Mouse (Mus musculus) lung, embryonic 14.5 days (tissue): ENCODE measurements around the gene Kctd12. TPM values are rescaled to one million over a fixed set of nuclear protein-coding genes. Genes with fewer than 3 reads are reported as not detected.

Experiments used
- ATAC-seq: fragments of 200-750 bp; cut with Nextera tagmentation; 2 replicates; pipeline ENCODE4 v1.8.0; 2017; ENCODE audit warnings: mild to moderate bottlenecking, moderate TSS enrichment, moderate library complexity; ENCODE audit not compliant: insufficient read depth
- DNase-seq: peaks from one replicate; pipeline ENCODE4 v3.0.0-alpha.2; 2015
- H3K27ac ChIP-seq: fragments of 300-500 bp; sonication (generic); 2 replicates; pipeline ENCODE4 v1.5.1; 2014; ENCODE audit warnings: low read depth, mild to moderate bottlenecking, moderate library complexity
- H3K27me3 ChIP-seq: fragments of 300-500 bp; sonication (generic); 2 replicates; pipeline ENCODE4 v1.6.1; 2014; ENCODE audit warnings: low read length, control low read depth; ENCODE audit not compliant: insufficient read depth
- H3K36me3 ChIP-seq: fragments of 300-500 bp; sonication (generic); 2 replicates; pipeline ENCODE4 v1.6.1; 2014; ENCODE audit warnings: control low read depth; ENCODE audit not compliant: insufficient read depth
- H3K4me1 ChIP-seq: fragments of 300-500 bp; sonication (generic); 2 replicates; pipeline ENCODE4 v1.6.1; 2014; ENCODE audit warnings: antibody characterized with exemption, control low read depth; ENCODE audit not compliant: insufficient read depth
- H3K4me2 ChIP-seq: fragments of 300-500 bp; sonication (generic); 2 replicates; pipeline ENCODE4 v1.6.1; 2014; ENCODE audit warnings: mild to moderate bottlenecking
- H3K4me3 ChIP-seq: fragments of 300-500 bp; sonication (generic); 2 replicates; pipeline ENCODE4 v1.5.1; 2014; ENCODE audit warnings: low read depth, low read length
- H3K9ac ChIP-seq: fragments of 300-500 bp; sonication (generic); 2 replicates; pipeline ENCODE4 v1.6.1; 2014
- H3K9me3 ChIP-seq: fragments of 300-500 bp; sonication (generic); 2 replicates; pipeline ENCODE4 v1.6.1; 2016; ENCODE audit warnings: low read depth, low read length, control low read depth
- CTCF ChIP-seq: IDR thresholded peaks from 2 replicates; pipeline ENCODE4 v1.5.1; 2016; ENCODE audit warnings: antibody characterized with exemption, low read depth
- WGBS: fragments of 180-500 bp; shearing (Covaris S2); extraction: QIAGEN DNeasy Blood & Tissue Kit; methylation state at CpG from one replicate; pipeline ENCODE4 v1.1.7; 2014; 5-methylcytosine and 5-hydroxymethylcytosine counted together
- polyA plus RNA-seq: library from polyadenylated mRNA; unstranded; fragments of >200 nt; fragmentation: Nextera tagmentation; extraction: Ambion mirVana; gene quantifications from 2 replicates; pipeline ENCODE4 v1.2.1, GENCODE M21; 2014

Gene Kctd12
- polyA plus RNA-seq, 1 experiment from 2014 or later = 10.9 TPM

DNA sequence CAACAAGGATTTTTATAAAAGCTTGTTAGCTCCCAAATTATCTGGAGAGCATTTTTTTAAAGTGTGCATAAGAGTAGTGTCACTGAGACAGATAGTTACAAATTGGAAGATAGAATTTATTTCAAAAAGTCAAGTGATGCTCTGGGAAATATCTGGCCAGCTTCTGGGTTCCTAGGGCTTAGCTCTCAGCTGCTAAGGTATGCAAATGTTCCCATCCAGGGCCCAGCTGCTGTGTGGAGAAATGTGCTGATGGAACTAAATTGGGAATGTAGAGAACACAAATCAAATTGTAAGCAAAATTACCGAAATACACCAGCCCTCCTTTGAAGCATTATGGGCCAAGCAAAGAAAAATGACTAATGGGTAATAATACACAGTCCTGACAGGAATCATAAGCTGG is 16.6 kb downstream of the Kctd12 start:
- H3K9me3 ChIP-seq = no peaks in the 10 kb centered on the region
- no peak overlapping the region for H3K4me3 ChIP-seq
- ATAC-seq (no peak), DNase-seq (no peak)
- H3K9ac ChIP-seq = no peak overlapping the region
- no peak for TF ChIP-seq CTCF
- no peaks in the 10 kb centered on the region for H3K36me3 ChIP-seq
- no peaks in the 10 kb centered on the region for H3K4me1 ChIP-seq
- H3K27me3 ChIP-seq = no peaks in the 10 kb centered on the region
- H3K4me2 ChIP-seq = no peak overlapping the region
- 36% methylated on average over 1 of the region's 1 CpGs for WGBS
- no peak overlapping the region for H3K27ac ChIP-seq

DNA sequence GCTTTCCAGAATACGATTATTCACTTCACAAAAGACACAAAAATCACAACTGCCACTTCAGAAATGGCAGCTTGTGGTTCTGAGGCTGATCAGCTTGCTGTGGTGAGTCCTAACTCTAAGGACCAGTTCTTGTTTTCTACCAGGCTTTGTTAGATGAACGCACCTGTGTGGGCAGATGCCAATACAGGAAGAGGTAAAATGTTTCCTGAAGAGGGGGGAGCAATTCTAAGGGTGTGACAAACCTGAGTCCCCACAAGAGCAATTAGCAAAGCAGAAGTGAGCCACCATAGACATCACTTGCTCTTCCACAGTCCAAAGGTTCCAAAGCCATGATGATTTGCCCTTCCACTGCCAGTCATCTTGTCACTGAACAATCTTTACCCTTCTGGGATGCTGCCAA is 20.4 kb downstream of the Kctd12 start:
- H3K9ac ChIP-seq = no peak overlapping the region
- no peak overlapping the region for H3K27ac ChIP-seq
- TF ChIP-seq CTCF = no peak
- WGBS = 81% methylated on average over 2 of the region's 2 CpGs
- no peaks in the 10 kb centered on the region for H3K36me3 ChIP-seq
- H3K4me2 ChIP-seq = no peak overlapping the region
- H3K4me1 ChIP-seq = no peaks in the 10 kb centered on the region
- no peak for DNase-seq
- no peak overlapping the region for H3K4me3 ChIP-seq
- ATAC-seq = no peak
- no peaks in the 10 kb centered on the region for H3K9me3 ChIP-seq
- no peaks in the 10 kb centered on the region for H3K27me3 ChIP-seq

GRCm38 (mm10) chr14:102953511-102953910 is 28.9 kb downstream of the Kctd12 start:
- Histone ChIP-seq H3K4me1 (no peaks in the 10 kb centered on the region), H3K4me3 (no peak overlapping the region), H3K9me3 (no peaks in the 10 kb centered on the region), H3K36me3 (no peaks in the 10 kb centered on the region), H3K27me3 (no peaks in the 10 kb centered on the region), H3K9ac (no peak overlapping the region), H3K4me2 (no peak overlapping the region), H3K27ac (no peak overlapping the region)
- DNase-seq (no peak), ATAC-seq (no peak)
- WGBS = 26% methylated on average over 8 of the region's 8 CpGs
- TF ChIP-seq CTCF = no peak

- Histone ChIP-seq H3K4me1 (no peaks in the 10 kb centered on the region), H3K9ac (no peak overlapping the region), H3K4me3 (no peak overlapping the region), H3K9me3 (no peaks in the 10 kb centered on the region), H3K36me3 (no peaks in the 10 kb centered on the region), H3K27me3 (no peaks in the 10 kb centered on the region), H3K27ac (no peak overlapping the region), H3K4me2 (no peak overlapping the region)
- 49% methylated on average over 1 of the region's 1 CpGs for WGBS
- ATAC-seq (no peak), DNase-seq (no peak)
- TF ChIP-seq CTCF = no peak
Observed at GRCm38 (mm10) chr14:102951974-102952373, 30.5 kb downstream of the Kctd12 start.

DNA sequence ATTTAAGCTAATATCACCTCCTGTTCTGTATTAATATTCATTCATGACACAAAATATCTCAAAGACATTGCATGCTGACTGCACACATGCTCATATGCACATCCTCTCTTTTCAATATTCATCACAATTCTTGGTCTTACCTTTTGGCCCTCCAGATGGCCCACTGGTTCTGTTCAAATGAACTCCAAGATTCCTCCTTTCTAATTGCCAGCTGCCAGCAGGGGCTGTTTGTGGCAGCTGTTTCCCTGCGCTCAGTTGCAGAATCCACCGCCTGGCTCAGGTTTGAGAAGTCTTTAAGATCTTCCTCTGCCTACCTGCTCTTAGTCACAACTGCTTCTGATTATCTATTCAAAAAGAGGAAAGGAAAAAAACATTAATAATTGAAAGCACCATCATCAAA is 34.6 kb downstream of the Kctd12 start:
- no peak overlapping the region for H3K9ac ChIP-seq
- no peak for DNase-seq
- no peaks in the 10 kb centered on the region for H3K4me1 ChIP-seq
- no peaks in the 10 kb centered on the region for H3K27me3 ChIP-seq
- H3K36me3 ChIP-seq = no peaks in the 10 kb centered on the region
- no peak overlapping the region for H3K4me2 ChIP-seq
- H3K4me3 ChIP-seq = no peak overlapping the region
- no peak for ATAC-seq
- no peak overlapping the region for H3K27ac ChIP-seq
- 82% methylated on average over 2 of the region's 2 CpGs for WGBS
- TF ChIP-seq CTCF = no peak
- H3K9me3 ChIP-seq = no peaks in the 10 kb centered on the region

DNA sequence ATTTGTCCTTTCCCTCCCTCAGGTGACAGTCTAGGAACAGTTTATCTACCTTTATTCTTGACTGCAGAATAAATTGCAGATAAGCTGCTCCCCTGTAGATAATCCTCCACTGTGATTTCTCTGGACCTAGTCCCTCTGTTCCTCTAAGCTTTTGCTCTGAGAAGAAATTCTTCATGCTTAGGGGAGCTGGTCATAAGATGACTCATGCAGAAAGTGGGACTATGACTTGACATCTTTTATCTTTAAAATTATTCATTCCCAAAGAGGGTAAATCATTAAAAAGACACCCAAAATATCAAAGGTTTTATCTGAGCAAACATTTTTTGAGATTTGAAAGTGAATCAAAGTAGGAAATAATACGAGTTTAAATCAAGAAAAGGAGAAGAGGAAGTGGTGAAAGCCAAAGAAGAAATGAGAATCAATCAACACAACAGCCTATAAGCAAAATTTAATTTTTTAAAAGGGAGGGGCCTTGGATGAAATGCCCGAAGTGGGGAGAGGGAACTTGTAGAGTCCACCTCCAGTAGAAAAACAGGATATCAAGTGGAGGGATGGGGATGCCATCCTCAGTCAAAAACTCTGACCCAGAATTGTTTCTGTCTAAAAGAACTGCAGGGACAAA is 40.1 kb downstream of the Kctd12 start:
- TF ChIP-seq CTCF = no peak
- 46% methylated on average over 2 of the region's 2 CpGs for WGBS
- Histone ChIP-seq H3K36me3 (no peaks in the 10 kb centered on the region), H3K27me3 (no peaks in the 10 kb centered on the region), H3K4me3 (no peak overlapping the region), H3K9ac (no peak overlapping the region), H3K4me1 (no peaks in the 10 kb centered on the region), H3K4me2 (no peak overlapping the region), H3K9me3 (no peaks in the 10 kb centered on the region), H3K27ac (no peak overlapping the region)
- DNase-seq (no peak), ATAC-seq (no peak)

DNA sequence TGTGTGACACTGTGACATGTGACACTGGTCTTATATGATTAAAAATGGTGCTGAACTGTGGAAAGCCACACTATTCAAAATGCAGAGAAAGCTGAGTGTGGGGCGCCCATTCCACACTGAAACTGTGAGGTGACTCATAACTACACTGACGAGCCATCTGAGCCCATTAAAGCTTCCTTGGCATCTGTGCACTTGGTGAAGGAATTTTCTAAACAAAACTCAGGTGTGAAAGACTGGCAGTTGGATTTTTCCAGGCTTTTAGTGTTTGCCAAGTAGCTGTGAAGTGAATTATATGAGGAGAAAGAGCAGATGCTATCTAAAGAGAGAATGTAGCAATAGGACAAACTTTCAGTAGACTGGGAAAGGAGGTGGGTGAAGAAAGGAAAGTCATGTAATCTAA is 47.6 kb downstream of the Kctd12 start:
- H3K9ac ChIP-seq = no peak overlapping the region
- no peak overlapping the region for H3K4me3 ChIP-seq
- ATAC-seq (no peak), DNase-seq (no peak)
- no peaks in the 10 kb centered on the region for H3K9me3 ChIP-seq
- no peak for TF ChIP-seq CTCF
- H3K36me3 ChIP-seq = no peaks in the 10 kb centered on the region
- H3K4me1 ChIP-seq = no peaks in the 10 kb centered on the region
- no peak overlapping the region for H3K27ac ChIP-seq
- 61% methylated on average over 2 of the region's 2 CpGs for whole genome bisulfite sequencing
- no peaks in the 10 kb centered on the region for H3K27me3 ChIP-seq
- H3K4me2 ChIP-seq = no peak overlapping the region

GRCm38 (mm10) chr14:102930933-102931332 is 51.5 kb downstream of the Kctd12 start:
- Histone ChIP-seq H3K27ac (no peak overlapping the region), H3K27me3 (no peaks in the 10 kb centered on the region), H3K9ac (no peak overlapping the region), H3K9me3 (no peaks in the 10 kb centered on the region), H3K4me2 (no peak overlapping the region), H3K36me3 (no peaks in the 10 kb centered on the region), H3K4me3 (no peak overlapping the region), H3K4me1 (no peaks in the 10 kb centered on the region)
- ATAC-seq = no peak
- DNase-seq = no peak
- TF ChIP-seq CTCF = no peak
- WGBS = 38% methylated on average over 1 of the region's 1 CpGs
